Mouse (Mus musculus): ENCODE measurements around the gene Gen1.

Gen1 gene

DNA sequence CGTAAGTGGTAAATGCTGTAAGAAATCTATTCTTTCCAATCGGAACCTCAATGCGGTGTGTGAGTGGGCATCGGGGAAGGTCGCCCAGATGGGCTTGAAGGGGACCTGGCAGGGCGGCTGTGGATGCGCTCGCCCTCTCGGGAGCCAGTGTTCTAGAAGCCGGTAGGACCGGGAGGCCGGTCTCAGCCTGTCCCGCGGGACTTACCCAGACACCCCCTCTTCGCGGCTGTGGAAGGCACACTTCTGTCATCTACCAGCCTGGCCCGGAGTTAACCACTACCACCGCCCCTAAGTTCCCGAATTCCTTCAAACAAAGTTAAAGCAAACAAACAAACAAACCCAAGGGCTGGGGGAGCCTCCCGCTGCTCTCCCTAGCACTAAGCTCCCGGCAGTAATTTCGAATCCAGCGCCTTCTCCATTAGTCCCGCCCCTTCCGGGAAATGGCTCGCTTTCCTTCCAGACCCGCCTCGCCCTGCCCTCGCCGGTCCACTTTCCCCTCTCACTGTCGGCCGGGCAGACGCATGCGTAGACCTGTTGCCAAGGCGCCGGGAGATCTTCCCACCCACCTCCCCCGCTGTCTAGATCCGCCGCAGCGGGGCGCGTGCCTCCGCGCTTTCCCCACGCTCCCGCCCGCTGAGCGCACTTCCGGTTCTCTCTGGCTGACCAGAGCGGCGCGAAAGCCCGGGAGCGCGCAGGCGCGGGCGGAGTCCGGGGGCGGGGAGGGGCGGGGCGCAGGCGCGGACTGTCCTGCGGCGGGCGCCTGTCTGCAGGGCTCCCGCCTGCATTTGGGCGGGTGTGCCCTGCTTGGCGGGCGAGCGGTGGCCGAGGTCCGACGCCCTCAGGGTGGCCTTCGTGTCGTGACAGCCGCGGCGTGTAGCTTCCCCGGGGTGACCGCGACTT, at the start of gene Gen1, which contains the start of gene Smc6:
Gene Gen1 (minus strand): TSS at position 420 of the 900 bp plus-strand sequence.
Gene Smc6 (plus strand): TSS at position 505 of the 900 bp plus-strand sequence.
- peak; percentile 97 for DNase-seq (ENCODE audit: low spot score)

DNA sequence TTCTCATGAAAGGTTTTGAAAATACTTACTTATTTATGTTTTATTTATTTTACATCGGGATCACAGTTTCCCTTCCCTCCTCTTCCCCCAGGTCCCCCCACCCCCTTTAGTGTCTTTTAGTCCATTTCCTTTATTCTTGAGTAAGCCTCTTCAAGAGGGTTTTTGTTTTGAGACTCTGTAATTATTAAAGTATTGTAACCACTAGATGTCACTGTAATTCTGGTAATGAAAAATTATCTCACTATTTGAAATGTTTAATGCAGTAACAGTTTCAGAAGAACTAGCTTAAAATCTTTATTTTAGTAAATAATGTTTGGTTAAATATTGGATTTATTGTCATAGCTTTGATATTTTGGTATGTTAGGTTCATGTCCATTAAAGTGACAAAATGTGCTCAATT, 48.2 kb upstream of the Gen1 start:
- peak; percentile 37 for DNase-seq (ENCODE audit: low spot score)

DNA sequence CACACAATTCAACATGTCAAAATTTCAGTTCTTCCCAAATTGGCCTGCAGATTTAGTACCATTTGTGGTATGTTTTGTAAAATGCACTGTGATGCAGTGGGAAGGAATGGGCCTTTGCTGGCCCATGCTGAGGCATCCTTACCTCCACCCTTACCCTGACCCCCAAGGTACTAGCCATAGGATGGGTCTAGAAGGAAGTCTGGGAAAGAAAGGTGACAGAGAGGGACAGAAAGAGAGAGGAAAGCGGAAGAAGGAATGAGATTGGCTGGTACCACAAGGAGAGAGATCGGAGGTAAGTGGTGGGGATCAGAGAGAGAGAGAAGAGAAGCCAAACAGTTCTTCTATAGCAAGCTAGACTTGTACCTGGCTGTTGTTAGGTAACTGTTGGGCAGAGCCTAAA, 45.5 kb upstream of the Gen1 start:
- no peak for DNase-seq (ENCODE audit: low spot score)

DNA sequence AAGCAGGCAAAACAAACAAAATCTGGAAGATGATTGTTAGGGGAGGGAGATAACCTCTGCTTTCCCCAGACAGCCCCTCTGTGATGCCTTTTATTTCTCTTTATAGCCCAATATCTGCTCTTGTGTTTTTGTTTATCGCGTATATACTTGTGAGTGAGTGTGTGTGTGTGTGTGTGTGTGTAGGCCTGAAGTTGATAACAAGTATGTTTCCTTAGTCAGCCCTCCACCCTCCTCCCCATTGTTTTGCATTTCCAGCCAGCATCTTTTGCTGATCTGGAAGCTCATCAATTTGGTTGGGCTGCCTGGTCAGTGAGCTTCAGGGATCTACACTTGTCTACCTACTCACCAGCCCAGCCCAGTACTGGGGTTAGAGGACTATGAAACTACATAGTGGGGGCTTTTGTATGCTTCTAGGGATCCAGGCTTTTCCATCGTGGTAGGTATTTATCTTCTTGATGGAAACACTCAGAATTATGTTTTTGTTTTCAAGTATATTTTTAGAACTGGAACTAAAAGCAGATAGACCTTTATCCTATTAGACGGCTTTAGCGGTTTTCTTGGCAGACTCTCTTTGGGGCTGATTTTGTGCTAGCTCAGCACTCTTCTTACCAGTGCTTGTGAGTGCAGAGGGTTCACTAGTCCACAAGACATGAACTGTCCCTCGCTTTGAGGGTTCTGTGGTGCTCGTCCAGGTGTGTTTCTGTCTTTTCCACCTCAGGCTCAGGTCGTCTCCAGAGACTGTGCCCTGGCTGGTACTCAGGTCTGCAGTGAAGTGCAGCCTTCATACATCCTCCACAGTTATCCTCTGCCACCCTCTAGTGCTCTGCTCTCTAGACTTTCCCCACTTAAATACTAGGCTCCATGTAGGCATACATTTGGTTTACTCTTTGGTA, 41.4 kb upstream of the Gen1 start:
- no peak for DNase-seq (ENCODE audit: low spot score)

DNA sequence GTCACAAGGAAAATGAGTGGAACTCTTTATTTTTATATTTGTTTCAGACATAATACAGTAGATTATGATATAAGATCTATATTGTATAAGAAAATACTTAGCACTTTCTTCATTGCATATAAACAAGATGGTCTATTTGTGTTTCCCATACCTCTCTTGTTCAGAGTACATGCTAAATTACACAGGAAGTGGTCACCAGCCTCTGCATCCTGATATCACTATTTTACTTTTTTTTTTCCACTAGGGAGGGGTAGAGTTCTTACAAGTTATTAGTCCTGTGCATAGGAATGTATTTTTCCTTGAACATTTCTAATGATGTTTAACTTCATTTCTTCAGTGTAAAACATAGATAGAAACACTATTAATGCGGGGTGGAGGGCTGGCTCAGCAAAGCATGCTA, 35.3 kb upstream of the Gen1 start:
- DNase-seq (ENCODE audit: low spot score): no peak

DNA sequence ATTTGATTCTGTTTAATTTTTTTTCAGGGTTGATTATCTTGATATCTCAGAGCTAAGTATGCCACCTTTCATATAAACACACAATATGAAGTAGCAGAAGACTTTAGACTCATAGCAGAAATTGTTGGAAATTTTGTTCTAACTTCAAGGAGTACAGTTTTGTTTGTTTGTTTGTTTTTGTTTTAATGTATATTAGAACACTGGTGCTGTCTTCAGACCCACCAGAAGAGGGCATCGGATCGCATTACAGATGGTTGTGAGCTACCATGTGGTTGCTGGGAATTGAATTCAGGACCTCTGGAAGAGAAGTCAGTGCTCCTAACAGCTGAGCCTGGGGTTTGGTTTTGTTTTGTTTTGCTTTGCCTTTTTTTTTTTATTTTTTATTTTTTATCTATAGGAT, 20.8 kb upstream of the Gen1 start:
- no peak for DNase-seq (ENCODE audit: low spot score)

DNA sequence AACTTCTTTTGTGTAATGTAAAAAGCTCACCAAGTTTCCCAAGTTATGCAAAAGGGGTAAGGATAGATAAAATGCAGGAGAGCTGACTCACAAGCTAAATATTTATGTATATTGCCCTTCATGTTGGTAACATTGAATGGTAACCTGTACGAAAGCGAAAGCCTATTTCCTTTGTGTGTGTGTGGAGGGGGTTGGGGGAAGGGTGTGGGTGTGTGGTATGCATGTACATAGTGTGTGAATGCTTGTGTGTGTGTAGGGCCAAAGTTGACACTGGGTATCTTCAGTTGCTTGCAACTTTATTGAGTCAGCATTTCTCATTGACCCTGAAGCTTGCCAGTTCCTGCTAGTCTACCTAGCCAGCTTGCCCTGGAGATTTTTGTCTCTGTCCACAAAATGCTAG, 16.0 kb upstream of the Gen1 start:
- no peak for DNase-seq (ENCODE audit: low spot score)

DNA sequence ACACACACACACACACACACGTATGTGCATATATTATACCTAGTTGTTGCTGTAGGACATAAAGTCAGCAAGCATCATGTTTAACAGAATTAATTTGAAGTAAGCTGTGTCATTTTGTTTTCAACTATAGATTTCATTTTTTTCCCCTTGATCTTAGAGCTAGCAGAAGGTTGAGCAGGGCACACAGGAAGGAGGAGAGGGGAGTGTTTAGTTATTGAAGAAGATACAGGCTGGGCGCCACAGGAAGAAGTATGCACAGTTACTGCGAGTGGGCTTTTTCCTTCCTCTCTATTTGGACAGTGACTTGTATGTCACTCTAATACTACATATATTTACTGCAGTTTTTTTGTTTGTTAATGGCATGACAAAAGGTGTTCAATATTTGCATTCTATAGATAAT, 14.3 kb upstream of the Gen1 start:
- DNase-seq (ENCODE audit: low spot score): no peak

DNA sequence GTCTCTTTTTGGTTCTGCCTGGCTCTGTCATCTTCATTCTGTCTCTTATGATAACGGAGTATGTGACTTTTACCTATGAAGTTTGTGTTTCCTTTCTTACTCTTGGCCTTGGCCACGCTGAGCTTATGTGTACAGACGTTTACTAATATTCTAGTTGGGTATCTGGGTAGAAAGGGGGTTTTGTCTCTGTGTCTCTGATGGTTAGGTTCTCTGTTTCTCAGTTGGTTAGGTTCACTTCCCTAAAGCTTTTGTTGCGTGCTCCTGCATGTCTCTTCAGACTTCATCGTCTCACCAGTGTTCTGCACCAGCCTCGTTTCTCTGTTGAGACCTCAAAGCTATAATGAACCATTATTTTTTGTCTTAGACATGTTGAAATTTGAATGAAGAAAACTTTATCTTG, 11.6 kb upstream of the Gen1 start:
- no peak for DNase-seq (ENCODE audit: low spot score)

DNA sequence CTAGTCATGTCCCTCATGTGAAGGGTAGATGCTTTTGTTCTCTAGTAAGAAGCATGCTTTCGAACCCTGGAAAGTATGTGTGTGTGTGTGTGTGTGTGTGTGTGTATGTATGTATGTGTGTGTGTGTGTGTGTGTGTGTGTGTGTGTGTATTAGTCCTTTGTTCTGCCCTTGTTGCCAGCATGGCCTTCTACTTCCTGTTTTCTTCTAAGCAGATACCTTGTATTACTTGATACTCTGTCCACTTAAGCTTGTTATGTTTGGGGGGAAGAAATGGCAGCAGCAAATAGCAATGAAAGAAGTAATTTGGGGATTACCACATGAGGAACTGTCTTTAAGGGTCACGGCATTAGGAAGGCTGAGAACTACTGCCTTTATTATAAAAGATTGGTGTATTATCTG, 11.0 kb upstream of the Gen1 start:
- DNase-seq (ENCODE audit: low spot score): no peak

DNA sequence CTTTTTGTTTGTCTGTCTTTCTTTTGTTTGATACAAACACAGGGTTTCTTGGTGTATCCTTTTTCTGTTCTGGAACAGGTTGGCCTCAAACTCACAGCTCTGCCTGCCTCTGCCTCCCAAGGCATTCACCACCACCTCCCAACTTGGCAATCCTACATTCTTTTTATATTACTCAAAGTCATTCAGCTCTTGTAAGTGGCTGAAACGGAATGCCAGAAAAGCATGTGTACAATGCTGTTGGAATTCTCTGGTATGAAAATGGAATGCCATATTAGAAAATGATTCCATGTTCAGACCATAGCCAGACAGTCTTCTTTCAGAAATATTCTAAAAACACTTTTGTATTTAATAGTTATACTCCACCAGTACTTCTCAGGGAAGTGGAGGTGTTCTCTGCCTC, 7.6 kb upstream of the Gen1 start:
- no peak for DNase-seq (ENCODE audit: low spot score)

DNA sequence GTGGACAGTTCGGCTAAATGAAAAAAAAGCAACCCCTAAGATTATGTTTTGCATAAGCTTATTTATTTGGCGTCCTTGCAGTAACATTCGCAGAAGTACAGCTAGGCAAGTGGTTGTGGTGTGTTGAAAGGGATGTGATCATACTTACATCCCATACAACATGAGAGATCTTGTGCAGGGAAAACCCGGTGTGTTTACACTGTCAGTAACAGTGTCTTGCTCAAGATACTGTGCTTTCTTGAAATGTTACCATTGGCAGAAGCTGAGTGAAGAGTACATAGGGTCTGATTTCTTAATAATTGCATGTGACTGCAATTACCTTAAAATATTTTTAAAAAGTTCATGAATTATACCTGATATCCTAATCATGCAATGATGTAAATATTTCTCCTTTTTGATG, 7.0 kb upstream of the Gen1 start:
- no peak for DNase-seq (ENCODE audit: low spot score)

DNA sequence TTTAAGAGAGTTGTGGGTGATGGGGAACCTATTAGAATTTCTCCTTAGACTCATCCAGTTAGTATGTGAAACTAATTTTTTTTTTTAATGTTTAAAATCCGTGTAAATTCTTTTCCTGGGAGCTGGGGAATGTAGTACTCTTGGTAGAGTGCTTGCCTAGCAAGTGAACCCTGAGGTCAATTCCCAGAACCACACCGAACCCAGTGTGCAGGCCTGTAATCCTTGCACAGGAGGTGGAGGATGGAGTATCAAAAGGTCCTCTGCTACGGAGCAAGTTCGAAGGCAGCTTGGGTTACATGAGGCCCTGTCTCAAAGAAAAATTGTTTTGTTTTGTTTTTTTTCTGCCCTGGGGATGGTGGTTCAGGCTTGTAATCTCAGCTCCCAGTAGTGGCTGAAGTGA, 1.4 kb upstream of the Gen1 start:
- DNase-seq (ENCODE audit: low spot score): peak; percentile 9

DNA sequence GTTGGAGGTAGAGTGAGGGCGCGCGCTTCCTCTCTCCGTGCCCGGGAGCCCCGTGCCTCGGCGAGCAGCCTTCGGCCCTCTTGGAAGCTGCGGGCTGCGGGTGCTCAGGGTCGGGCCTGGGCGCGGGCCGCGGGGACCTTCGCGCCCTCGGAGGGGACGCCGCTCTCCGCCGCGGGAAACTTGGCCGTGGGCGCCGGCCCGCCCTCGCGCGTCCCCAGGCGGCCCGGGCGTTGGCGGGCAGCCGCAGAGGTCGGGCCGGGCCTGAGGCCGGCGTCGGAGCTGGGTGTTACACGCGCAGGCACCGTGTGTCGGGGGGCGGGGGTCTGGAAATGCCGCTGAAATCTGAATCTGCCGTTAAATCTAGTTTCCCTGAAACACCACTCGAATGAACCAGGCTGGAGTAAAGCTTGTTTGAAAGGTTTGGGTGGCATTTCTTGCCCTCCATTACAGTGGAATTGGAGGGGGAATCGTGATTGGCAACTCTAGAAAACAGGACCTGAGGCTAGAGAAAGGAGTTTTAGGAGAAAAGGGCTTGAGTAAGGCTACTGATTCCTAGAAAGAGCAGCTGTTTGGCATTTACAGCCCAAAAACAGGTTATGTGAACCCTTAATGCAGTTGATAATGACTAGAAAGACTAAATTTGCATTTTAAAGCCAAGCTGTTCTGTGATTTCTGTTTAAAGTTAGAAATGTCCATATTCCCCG, 833 bp upstream of the Gen1 start:
- no peak for DNase-seq (ENCODE audit: low spot score)

DNA sequence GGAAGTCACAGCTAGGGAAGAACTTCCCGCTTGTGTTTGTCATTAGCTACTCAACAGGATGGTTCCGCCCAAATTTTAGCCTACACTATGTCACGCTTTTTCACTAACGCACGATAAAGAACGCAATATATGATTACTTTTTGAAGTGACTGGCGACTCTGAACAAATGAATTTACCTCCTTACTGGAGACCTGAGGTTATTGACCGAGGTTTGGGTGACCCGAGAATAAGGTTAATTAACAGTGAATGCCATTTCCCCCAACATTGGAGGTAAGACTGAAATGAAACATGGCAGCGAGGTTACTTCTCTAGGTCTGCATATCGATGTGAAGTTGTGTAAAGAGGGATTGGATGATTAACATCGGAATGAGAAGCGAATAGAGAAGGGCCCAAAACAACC, 706 bp downstream of the Gen1 start:
- peak; percentile 5 for DNase-seq (ENCODE audit: low spot score)

DNA sequence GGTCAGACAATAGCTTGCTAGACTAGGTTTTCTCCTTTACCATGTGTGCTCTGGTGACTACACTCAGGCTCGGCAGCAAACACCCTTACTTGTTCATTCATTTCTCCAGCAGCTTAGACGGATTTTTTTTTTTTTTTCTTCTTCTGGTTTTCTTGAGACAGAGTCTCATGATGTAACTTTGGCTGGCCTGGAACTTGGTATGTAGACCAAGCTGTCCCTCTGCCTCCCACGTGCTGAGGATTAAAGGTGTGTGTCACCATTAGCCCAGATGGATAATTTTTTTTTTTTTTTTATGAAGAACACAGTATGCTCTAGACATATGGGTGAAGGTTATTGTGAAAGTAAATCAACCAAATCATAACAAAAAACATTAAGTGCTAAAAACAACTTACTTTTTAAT, 15.3 kb downstream of the Gen1 start:
- DNase-seq (ENCODE audit: low spot score): no peak

DNA sequence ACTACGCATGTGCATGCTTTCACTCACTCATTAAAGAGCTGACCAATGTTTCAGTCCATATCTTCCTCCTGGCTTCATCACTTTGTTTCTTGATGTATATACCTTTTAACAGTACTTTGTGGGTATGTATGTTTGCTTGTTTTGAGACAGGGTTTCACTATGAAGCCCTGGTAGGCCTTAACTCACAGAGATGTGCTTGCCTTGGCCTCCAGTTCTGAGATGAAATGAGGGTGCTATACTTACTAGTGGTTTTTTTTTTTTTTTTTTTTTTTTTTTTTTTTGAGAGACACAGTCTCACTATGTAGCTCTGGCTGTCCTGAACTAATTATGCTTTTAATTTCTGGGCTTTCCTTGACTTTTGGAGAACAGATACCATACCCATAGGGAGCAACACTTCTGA, 18.1 kb downstream of the Gen1 start:
- no peak for DNase-seq (ENCODE audit: low spot score)

DNA sequence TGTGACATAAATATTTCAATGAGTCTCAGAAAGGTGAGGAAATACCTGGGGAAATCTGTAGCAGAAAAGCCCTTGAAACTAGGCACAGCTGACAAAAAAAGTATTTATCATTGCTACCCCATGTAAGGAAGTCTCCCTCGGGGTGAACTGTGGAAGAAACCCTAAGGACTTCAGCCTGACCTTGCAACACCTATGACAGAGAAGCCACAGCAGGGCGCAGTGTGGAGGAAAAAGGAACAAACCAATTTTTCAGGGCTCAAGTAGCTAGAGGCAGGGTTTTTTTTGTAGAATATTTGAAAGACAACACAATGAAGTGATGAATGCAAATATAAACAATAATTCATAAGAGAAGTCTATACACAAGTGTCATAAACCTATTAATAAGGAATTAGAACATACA, 29.6 kb downstream of the Gen1 start:
- no peak for DNase-seq (ENCODE audit: low spot score)

DNA sequence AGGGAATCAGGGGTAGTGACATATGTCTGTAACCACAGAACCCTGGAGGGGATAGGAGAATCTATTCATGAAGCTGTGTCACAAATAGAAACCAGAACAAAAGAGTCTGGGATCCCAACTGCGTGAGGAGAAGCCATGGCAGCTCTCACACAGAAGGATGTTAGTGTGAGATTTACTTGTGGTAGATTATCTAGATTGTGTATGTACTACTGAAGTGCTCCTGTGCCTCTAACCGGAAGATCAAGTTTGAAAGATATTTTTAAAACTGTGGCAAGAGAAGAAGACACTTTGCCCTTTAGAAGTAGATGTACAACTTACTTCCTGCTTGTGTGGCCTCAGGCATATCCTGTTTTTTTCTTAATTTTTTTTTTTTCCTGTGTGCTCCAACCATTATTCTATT, 35.3 kb downstream of the Gen1 start:
- DNase-seq (ENCODE audit: low spot score): no peak

DNA sequence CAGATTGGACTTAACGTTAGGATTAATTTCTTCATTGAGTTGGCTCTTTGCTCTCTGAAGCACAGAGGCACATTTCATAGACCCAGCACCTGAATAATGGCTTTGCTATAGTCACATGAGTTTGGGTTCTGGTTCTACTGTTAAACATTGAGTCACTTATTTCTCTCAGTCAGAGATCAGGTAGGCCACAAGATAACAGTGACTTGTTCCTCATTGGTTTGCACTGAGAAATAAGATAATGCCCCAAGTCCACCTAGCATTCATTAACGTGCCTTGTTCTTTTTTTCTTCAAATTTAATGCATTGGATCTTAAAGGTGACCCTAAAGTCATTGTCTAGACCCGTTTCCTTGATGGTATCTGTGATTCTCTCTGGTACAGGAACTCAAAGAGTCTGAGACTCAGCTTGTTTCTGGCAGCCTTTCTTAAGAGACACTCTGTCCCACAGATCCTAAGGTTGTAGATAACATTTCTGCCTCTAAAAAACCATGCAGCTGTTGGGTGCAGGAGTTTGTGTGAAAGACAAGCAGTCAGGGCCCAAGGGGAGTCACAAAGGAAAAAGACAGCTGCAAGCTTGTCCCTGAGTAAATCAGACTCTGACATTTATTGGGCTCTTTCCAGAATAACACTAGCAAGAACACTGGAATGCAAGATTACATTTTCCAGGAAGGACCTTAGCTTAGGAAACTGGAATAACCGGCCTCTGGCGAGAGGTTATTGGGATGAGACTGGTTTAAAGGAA, 38.9 kb downstream of the Gen1 start:
- no peak for DNase-seq (ENCODE audit: low spot score)

DNA sequence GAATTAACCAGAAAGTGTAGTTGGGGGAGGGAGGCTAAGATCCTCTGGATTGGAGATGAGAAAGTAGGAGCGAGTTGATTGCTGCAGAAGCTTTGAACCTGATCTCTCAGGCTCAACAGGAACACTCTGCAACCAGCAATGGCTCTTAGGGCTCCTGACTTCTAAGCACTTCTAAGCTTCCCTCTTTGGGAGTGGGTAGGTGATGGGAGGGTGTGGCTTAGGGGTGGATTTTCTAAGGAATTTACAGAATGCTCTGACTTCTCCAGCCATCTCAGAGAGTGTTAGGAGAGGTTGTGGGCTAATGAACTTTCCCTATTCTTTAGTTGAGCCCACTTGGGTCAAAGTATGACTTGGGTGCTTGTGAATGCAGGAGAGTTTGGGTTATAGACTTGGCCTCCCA, 39.5 kb downstream of the Gen1 start:
- DNase-seq (ENCODE audit: low spot score): no peak

DNA sequence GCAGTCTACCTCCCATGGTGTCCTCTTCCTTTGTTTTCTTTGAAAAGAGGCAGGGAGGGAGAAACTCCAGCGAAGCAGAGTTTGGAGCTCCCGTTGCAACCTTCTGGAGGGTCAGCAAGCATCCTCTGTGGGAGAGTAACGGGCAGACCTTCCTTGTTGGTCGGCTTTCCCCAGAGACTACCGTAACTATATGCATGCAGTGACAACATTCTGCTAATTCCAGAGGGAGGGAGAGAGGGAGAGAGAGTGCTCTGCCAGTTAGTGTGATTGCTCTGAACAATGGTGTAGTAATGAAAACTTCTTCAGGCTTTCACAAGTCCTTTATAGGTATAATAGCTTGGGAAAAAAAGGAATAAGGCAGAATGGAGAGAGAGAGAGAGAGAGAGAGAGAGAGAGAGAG, 40.9 kb downstream of the Gen1 start:
- DNase-seq (ENCODE audit: low spot score): peak; percentile 20
